Mouse (Mus musculus) lung, postnatal 10 days (tissue): Measurements from ENCODE around the gene Dclk2.

Source experiments
- DNase-seq: peaks from one replicate; pipeline ENCODE4 v3.0.0; 2021

Gene Dclk2

DNA sequence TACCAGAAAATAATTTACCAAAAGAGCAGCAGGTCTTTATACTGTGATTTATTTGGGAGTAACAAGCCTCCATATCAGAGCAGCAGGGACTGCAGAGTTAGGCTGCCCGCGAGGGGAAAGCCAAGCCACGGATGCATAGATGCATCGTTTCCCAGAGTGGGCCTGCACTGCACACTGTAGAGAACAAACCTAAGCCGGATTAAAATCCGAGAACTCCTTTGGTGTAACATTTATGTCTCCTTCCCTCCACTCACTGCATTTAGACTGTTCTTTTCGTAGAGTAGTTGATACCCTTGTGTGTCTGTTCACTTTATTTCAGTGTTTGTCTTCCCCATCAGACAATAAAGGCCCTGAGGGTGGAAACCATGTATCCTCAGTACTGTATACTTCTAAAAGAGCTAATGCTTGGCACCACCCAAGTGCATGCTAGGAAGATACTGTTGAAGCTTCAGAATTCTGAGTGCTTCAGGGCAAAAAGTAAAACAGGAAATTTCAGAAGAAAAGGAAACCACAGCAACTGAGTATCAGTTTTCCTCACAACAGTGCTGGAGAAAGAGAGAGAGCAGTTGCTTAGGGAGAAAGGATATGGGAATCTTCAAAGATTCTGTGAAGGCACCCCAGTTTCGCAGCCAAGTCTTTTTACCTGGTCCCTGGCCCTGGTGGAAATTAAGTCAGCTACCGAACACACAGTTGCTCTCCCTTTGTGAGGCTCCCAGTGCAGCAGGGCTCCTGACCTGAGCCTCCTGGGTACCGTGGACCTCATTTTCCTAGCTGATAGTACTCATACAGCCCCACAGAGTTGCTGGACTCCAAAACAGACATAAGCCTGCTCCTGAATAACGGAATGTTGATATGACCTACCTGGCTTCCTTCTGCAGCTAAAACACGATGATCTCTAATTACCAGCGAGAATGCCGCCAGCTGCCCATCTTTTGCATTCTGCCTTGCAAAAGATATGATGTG lies 165.8 kb downstream of the Dclk2 start:
- DNase-seq, result no peak

DNA sequence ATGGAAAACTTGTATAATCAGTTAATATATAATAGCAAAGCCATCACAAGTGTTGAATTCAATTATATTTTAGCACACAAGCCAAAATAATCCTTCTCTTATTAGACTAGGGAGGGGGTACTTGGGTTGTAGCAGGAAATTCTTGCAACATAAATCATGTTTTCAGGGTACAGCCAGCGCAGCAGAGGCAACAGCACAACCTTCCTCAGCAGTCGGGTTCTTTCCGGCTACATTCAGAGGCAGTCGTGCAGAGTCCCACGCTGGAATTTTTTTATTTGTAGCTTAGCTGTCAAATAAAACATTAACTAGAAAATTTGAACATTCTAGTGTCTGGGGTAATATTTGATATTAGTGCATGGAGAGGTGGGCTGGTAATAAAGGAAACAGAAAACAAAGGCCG lies 166.5 kb downstream of the Dclk2 start:
- DNase-seq, result no peak

DNA sequence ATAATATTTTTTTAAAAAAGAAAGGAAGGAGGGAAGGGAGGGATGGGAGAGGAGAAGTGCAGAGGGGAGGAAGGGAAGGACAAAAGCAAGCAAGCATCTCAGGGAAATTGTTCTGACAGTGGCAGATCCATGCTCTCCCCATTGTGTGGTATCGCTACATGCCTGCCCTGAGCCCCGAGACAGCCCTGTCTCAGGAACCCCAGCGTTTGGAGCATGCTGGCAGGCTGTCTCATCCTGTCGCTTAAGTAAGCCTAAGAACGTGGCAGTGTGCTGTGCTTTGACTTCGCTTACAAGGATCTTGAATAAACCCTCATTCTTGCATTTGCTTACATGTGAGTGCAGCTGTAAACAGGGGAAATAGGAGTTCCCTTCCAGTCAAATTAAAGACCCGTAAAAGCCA lies 170.0 kb downstream of the Dclk2 start:
- DNase-seq, result no peak

- no peak for DNase-seq
These were observed 174.7 kb downstream of the Dclk2 start for GRCm38 (mm10) chr3:86745769-86746512.

GRCm38 (mm10) chr3:86745348-86745747 lies 175.3 kb downstream of the Dclk2 start:
- no peak for DNase-seq

DNA sequence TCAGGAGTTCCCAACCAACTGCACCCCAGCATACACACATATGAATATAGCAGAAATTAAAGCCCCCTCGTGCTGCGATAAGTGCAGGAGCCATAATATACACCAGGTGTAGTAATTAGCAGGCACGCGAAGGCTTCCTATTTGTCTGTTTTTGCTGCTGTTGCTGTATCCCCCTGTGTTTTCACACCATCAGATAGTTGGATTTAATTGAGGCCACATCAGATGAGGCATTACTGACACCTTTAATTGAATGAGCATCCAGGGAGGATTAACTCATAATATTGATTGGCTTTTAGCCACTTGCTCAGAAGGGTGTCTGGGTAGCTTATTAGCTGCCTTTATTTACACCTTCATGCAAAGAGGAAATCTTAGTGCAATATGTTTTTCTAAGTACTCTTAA lies 180.9 kb downstream of the Dclk2 start:
- no peak for DNase-seq

DNA sequence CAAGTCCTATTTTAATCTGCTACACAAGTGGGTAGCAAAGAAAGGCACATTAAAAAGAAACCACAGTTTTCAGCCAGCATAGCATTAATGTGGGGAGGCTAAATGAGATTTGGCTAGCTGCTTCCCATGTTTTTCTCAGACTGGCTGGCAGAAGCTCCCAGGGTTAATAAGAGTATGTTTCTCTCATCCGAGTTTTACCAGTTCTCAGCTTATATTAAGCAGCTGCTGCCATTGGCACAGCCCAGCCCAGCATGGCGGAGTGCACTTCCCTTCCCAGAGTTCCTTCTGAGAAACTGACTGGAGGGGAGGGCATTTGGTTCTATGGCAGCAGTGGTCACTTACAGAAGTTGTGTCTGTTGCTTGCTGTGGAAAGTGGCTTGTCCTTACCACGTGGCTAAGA lies 181.8 kb downstream of the Dclk2 start:
- DNase-seq, result no peak
